Mouse (Mus musculus): ENCODE results near the gene Anxa8. TPM values are rescaled to one million over a fixed set of nuclear protein-coding genes. Genes with fewer than 3 reads are reported as not detected.

Anxa8 gene
- total RNA-seq, 2 experiments from 2014 or later = not detected

- ATAC-seq (replicated peaks; ENCODE audit: low FRiP score, low TSS enrichment, poor library complexity, severe bottlenecking) = no peak
Measured at GRCm38 (mm10) chr14:34107594-34107993, 21.8 kb downstream of the Anxa8 start.

DNA sequence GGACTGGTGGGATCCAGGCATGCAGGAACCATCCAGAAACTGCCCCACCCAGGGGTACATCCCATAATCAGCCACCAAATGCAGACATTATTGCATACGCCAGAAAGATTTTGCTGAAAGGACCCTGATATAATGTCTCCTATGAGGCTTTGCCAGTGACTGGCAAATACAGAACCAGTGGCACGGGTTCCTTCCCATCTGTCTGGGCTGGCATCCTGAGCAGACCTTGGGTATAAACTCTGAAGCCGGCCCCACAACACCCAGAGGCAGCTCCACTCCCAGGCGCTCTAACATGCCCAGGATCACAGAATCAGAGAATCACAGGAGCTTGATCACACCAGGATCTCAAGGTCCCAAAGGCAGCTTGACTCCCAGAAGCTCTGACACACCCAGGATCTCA is 28.5 kb downstream of the Anxa8 start:
- no peak for ATAC-seq (replicated peaks; ENCODE audit: low FRiP score, low TSS enrichment, poor library complexity, severe bottlenecking)

GRCm38 (mm10) chr14:34119046-34119723 is 33.4 kb downstream of the Anxa8 start:
- ATAC-seq (replicated peaks; ENCODE audit: low FRiP score, low TSS enrichment, poor library complexity, severe bottlenecking) = no peak

DNA sequence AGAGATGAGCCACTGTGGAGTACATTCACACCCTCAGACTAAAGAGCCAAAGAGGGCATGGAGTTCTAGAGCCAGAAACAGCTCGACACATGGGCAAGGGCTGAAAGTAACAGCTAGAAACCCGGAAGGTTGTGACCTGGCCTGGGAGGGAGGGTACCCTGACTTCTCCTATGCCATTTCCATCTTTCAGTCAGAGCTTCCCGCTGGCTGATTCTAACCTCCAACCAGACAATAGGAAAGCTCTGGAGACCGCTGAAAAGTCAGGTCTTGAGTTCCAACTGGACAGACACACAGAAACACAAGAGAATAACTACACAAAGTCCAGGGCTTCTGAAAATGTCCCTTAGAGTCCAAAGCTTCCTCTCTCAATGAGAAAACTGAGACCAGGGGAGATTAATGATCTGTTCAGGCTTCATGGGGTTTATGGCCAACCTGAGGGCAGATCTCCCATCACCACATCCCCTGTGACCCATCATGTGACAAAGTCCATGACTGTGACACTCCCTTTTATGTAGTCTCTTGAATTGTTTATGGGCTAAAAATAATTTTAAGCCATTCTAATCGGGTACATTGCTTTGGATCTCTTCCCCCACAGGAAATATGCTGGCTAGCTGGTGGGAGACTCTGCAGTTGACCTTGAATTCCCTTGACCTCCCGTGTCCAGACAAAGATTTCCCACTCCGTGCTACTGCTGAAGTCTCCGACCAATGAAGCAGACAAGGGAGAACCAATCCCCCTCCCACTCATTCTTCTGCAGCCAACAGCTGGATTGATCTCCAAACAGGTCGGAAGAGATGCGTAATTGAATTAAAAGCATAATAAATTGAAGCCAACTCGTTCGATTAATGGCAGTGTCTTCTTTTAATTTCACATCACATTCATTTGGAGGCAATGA is 34.5 kb downstream of the Anxa8 start:
- no peak for ATAC-seq (replicated peaks; ENCODE audit: low FRiP score, low TSS enrichment, poor library complexity, severe bottlenecking)

DNA sequence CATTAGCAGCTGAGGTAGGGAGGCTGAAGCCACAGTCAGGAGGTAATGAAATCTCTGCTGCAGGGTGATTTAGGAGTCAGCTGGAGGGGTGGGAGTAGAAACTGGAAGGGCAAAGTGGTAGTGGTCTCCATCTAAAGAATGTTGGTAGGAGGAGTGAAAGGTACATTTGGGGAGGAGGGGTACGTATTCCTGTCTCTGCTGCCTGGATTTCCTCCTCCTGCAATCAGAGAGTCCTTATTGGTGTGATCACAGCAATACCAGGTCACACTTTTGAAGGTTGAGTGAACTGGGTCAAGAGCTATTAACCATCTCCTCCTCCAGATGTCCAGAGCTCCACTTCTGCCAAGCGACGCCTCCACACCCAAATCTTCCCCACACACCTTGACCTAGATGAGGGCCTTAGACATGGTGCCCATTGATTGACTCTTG is 35.2 kb downstream of the Anxa8 start:
- ATAC-seq (replicated peaks; ENCODE audit: low FRiP score, low TSS enrichment, poor library complexity, severe bottlenecking) = no peak

GRCm38 (mm10) chr14:34121691-34122090 is 35.9 kb downstream of the Anxa8 start:
- ATAC-seq (replicated peaks; ENCODE audit: low FRiP score, low TSS enrichment, poor library complexity, severe bottlenecking) = no peak

GRCm38 (mm10) chr14:34131216-34131615 is 45.4 kb downstream of the Anxa8 start:
- no peak for ATAC-seq (replicated peaks; ENCODE audit: low FRiP score, low TSS enrichment, poor library complexity, severe bottlenecking)

DNA sequence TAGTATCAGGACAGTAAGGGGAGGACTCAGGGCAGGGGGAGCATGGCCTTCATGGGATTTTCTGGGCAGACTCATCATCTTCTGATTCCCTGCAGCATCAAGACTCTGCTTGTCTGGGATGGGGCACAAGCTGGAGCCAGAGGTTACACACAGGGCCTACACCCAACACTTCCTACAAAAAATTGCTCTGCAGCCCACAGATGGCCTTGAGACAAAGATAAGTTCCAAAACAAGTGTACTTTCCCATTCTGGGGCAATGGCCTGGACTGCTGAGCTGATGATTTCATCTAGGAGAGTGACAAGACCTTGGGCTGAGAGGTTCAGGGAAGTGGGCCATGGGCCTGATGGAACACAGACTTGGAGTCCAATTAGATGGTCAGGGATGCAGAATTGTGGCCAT is 49.6 kb downstream of the Anxa8 start:
- no peak for ATAC-seq (replicated peaks; ENCODE audit: low FRiP score, low TSS enrichment, poor library complexity, severe bottlenecking)

- no peak for ATAC-seq (replicated peaks; ENCODE audit: low FRiP score, low TSS enrichment, poor library complexity, severe bottlenecking)
Measured at GRCm38 (mm10) chr14:34139671-34140664, 54.2 kb downstream of the Anxa8 start.

DNA sequence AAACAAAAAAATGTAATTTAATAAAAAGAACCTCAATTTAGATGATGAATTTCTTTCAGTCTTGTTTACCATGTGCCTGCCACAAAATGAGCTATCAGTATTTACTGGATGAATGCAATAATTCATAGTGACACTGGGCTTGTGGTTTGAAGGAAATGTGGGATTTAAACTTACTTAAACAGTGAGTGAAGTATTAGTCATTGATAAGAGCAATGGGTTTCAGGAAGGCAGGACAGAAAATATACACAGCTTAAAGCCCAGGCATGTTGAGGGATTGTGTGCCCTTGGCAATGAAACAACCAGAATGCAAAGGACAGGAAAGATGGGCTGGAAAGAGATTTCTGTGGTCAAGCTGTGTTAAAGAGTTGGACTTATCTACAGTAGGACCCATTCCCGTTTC is 56.5 kb downstream of the Anxa8 start:
- no peak for ATAC-seq (replicated peaks; ENCODE audit: low FRiP score, low TSS enrichment, poor library complexity, severe bottlenecking)

DNA sequence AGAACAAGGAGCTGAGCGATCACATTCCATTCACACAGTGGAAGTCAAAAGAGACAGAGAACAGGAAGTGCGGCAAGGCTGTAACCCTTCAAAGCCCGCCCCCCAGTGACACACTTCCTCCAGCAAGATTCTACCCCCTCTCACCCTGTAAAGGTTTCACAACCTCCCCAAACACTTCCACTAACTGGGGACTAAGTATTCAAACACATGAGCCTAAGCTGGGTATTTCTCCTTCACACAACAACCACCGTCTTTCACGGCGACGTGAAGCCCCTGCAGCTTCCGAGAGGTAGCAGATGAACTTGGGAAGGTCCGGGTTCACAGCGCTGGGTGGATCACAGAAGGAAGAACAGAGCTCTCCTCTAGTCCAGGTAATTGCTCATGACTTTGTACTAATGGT is 57.1 kb downstream of the Anxa8 start:
- ATAC-seq (replicated peaks; ENCODE audit: low FRiP score, low TSS enrichment, poor library complexity, severe bottlenecking) = no peak

Other genes with a start within 250 kb of the Anxa8 start
- gene Gdf10, start 162.4 kb upstream of the Anxa8 start, total RNA-seq (2014; fragmentation: Nextera tagmentation) = not detected in 2 replicates
- gene Gdf10, start 162.4 kb upstream of the Anxa8 start, total RNA-seq (2017) = not detected in 2 replicates
- gene Gdf2, start 144.9 kb upstream of the Anxa8 start, total RNA-seq (2014; fragmentation: Nextera tagmentation) = not detected in 2 replicates
- gene Gdf2, start 144.9 kb upstream of the Anxa8 start, total RNA-seq (2017) = not detected in 2 replicates
- gene Rbp3, start 132.0 kb upstream of the Anxa8 start, total RNA-seq (2014; fragmentation: Nextera tagmentation) = not detected in 2 replicates
- gene Rbp3, start 132.0 kb upstream of the Anxa8 start, total RNA-seq (2017) = not detected in 2 replicates
- 0.10 TPM in 1 of 2 replicates, not detected in the other for gene Zfp488, start 107.2 kb upstream of the Anxa8 start, total RNA-seq (2014; fragmentation: Nextera tagmentation)
- gene Zfp488, start 107.2 kb upstream of the Anxa8 start, total RNA-seq (2017) = 0.19 TPM in 1 of 2 replicates, not detected in the other
- not detected in 2 replicates for gene Gm30083, start 70.8 kb upstream of the Anxa8 start, total RNA-seq (2014; fragmentation: Nextera tagmentation)
- not detected in 2 replicates for gene Gm30083, start 70.8 kb upstream of the Anxa8 start, total RNA-seq (2017)
- not detected in 2 replicates for gene Gm5460, start 69.2 kb upstream of the Anxa8 start, total RNA-seq (2014; fragmentation: Nextera tagmentation)
- not detected in 2 replicates for gene Gm5460, start 69.2 kb upstream of the Anxa8 start, total RNA-seq (2017)
- gene Antxrl, start 33.3 kb upstream of the Anxa8 start, total RNA-seq (2014; fragmentation: Nextera tagmentation) = not detected in 2 replicates
- gene Antxrl, start 33.3 kb upstream of the Anxa8 start, total RNA-seq (2017) = not detected in 2 replicates
- not detected in 2 replicates for gene A630023A22Rik, start 16.8 kb downstream of the Anxa8 start, total RNA-seq (2014; fragmentation: Nextera tagmentation)
- gene A630023A22Rik, start 16.8 kb downstream of the Anxa8 start, total RNA-seq (2017) = not detected in 2 replicates
- not detected in 2 replicates for gene Npy4r, start 66.5 kb downstream of the Anxa8 start, total RNA-seq (2014; fragmentation: Nextera tagmentation)
- not detected in 2 replicates for gene Npy4r, start 66.5 kb downstream of the Anxa8 start, total RNA-seq (2017)
- not detected in 2 replicates for gene Gprin2, start 115.7 kb downstream of the Anxa8 start, total RNA-seq (2014; fragmentation: Nextera tagmentation)
- not detected in 2 replicates for gene Gprin2, start 115.7 kb downstream of the Anxa8 start, total RNA-seq (2017)
- not detected in 2 replicates for gene Syt15, start 133.6 kb downstream of the Anxa8 start, total RNA-seq (2014; fragmentation: Nextera tagmentation)
- gene Syt15, start 133.6 kb downstream of the Anxa8 start, total RNA-seq (2017) = not detected in 2 replicates
- gene Shld2, start 224.5 kb downstream of the Anxa8 start, total RNA-seq (2014; fragmentation: Nextera tagmentation) = 8.0 and 9.1 TPM in 2 replicates
- gene Shld2, start 224.5 kb downstream of the Anxa8 start, total RNA-seq (2017) = 17.1 and 18.0 TPM in 2 replicates
- 38.5 and 40.5 TPM in 2 replicates for gene Glud1, start 224.7 kb downstream of the Anxa8 start, total RNA-seq (2014; fragmentation: Nextera tagmentation)
- 34.3 and 37.8 TPM in 2 replicates for gene Glud1, start 224.7 kb downstream of the Anxa8 start, total RNA-seq (2017)